Mouse (Mus musculus): ENCODE results near the gene Pkd2l1. TPM values are rescaled to one million over a fixed set of nuclear protein-coding genes. Genes with fewer than 3 reads are reported as not detected.

Gene Pkd2l1
- polyA plus RNA-seq, 1 experiment from 2014 or later, result not detected

Other genes starting within 250 kb of the Pkd2l1 start
- gene Cpn1, start 205.9 kb downstream of the Pkd2l1 start, polyA plus RNA-seq (2015; fragmentation: Nextera tagmentation; extraction: Ambion mirVana), result 52.6 and 56.8 TPM in 2 replicates
- gene Cyp2c23, start 163.2 kb downstream of the Pkd2l1 start, polyA plus RNA-seq (2015; fragmentation: Nextera tagmentation; extraction: Ambion mirVana), result 2.2 and 3.4 TPM in 2 replicates
- 40.8 and 46.0 TPM in 2 replicates for gene Erlin1, start 122.7 kb downstream of the Pkd2l1 start, polyA plus RNA-seq (2015; fragmentation: Nextera tagmentation; extraction: Ambion mirVana)
- 37.1 and 39.9 TPM in 2 replicates for gene Chuk, start 85.0 kb downstream of the Pkd2l1 start, polyA plus RNA-seq (2015; fragmentation: Nextera tagmentation; extraction: Ambion mirVana)
- gene Cwf19l1, start 56.6 kb downstream of the Pkd2l1 start, polyA plus RNA-seq (2015; fragmentation: Nextera tagmentation; extraction: Ambion mirVana), result 28.6 and 29.7 TPM in 2 replicates
- gene Bloc1s2, start 46.0 kb downstream of the Pkd2l1 start, polyA plus RNA-seq (2015; fragmentation: Nextera tagmentation; extraction: Ambion mirVana), result 82.1 and 86.9 TPM in 2 replicates
- 0.28 and 0.59 TPM in 2 replicates for gene Scd3, start 10.8 kb upstream of the Pkd2l1 start, polyA plus RNA-seq (2015; fragmentation: Nextera tagmentation; extraction: Ambion mirVana)
- gene Scd2, start 101.2 kb upstream of the Pkd2l1 start, polyA plus RNA-seq (2015; fragmentation: Nextera tagmentation; extraction: Ambion mirVana), result 266 and 297 TPM in 2 replicates
- 0.12 and 0.15 TPM in 2 replicates for gene Scd4, start 140.7 kb upstream of the Pkd2l1 start, polyA plus RNA-seq (2015; fragmentation: Nextera tagmentation; extraction: Ambion mirVana)
- 3.9 and 5.3 TPM in 2 replicates for gene Scd1, start 215.4 kb upstream of the Pkd2l1 start, polyA plus RNA-seq (2015; fragmentation: Nextera tagmentation; extraction: Ambion mirVana)